Mouse (Mus musculus) forebrain, postnatal 0 days (tissue): ENCODE data around the gene Rprml. TPM values are rescaled to one million over a fixed set of nuclear protein-coding genes. Genes with fewer than 3 reads are reported as not detected.

Experiments used
- ATAC-seq: fragments of 200-750 bp; cut with Nextera tagmentation; 2 replicates; pipeline ENCODE4 v1.8.0; 2017; ENCODE audit warnings: mild to moderate bottlenecking, moderate library complexity
- DNase-seq: peaks from one replicate; pipeline ENCODE4 v3.0.0-alpha.2; 2015
- H3K27ac ChIP-seq: fragments of 300-500 bp; sonication (generic); 2 replicates; pipeline ENCODE4 v1.5.1; 2014; ENCODE audit warnings: low read depth, mild to moderate bottlenecking, antibody characterized with exemption, low read length, moderate library complexity, mixed read lengths
- H3K27me3 ChIP-seq: fragments of 300-500 bp; sonication (generic); 2 replicates; pipeline ENCODE4 v1.6.1; 2014; ENCODE audit warnings: mild to moderate bottlenecking, low read length, mixed read lengths; ENCODE audit not compliant: insufficient read depth
- H3K36me3 ChIP-seq: fragments of 300-500 bp; sonication (generic); 2 replicates; pipeline ENCODE4 v1.6.1; 2014; ENCODE audit warnings: mild to moderate bottlenecking, moderate library complexity; ENCODE audit not compliant: insufficient read depth
- H3K4me1 ChIP-seq: fragments of 300-500 bp; sonication (generic); 2 replicates; pipeline ENCODE4 v1.6.1; 2014; ENCODE audit warnings: antibody characterized with exemption; ENCODE audit not compliant: insufficient read depth
- H3K4me2 ChIP-seq: fragments of 300-500 bp; sonication (generic); 2 replicates; pipeline ENCODE4 v1.6.1; 2014; ENCODE audit warnings: low read depth, mild to moderate bottlenecking, moderate library complexity
- H3K4me3 ChIP-seq: fragments of 300-500 bp; sonication (generic); 2 replicates; pipeline ENCODE4 v1.5.1; 2014; ENCODE audit warnings: low read depth, low read length, mixed read lengths
- H3K9ac ChIP-seq: fragments of 300-500 bp; sonication (generic); 2 replicates; pipeline ENCODE4 v1.6.1; 2014; ENCODE audit warnings: mild to moderate bottlenecking
- H3K9me3 ChIP-seq: fragments of 300-500 bp; sonication (generic); 2 replicates; pipeline ENCODE4 v1.6.1; 2016; ENCODE audit warnings: low read length
- CTCF ChIP-seq: sonication (generic); IDR thresholded peaks from 2 replicates; pipeline ENCODE4 v1.5.1; 2016; ENCODE audit warnings: antibody characterized with exemption, control low read depth, low read depth
- WGBS: fragments of 180-500 bp; shearing (Covaris S2); extraction: QIAGEN DNeasy Blood & Tissue Kit; methylation state at CpG from one replicate; pipeline ENCODE4 v1.1.7; 2014; 5-methylcytosine and 5-hydroxymethylcytosine counted together
- polyA plus RNA-seq: library from polyadenylated mRNA; unstranded; fragments of >200 nt; fragmentation: Nextera tagmentation; extraction: Ambion mirVana; gene quantifications from 2 replicates; pipeline ENCODE4 v1.2.1, GENCODE M21; 2015
- total RNA-seq: library from RNA; depleted of rRNA; stranded (reverse); fragments of >200 nt; gene quantifications from 2 replicates; pipeline ENCODE4 v1.2.3, GENCODE M21; 2014

Gene Rprml
- total and polyA plus RNA-seq, 2 experiments from 2014 or later: 44.8 to 71.1 TPM

DNA sequence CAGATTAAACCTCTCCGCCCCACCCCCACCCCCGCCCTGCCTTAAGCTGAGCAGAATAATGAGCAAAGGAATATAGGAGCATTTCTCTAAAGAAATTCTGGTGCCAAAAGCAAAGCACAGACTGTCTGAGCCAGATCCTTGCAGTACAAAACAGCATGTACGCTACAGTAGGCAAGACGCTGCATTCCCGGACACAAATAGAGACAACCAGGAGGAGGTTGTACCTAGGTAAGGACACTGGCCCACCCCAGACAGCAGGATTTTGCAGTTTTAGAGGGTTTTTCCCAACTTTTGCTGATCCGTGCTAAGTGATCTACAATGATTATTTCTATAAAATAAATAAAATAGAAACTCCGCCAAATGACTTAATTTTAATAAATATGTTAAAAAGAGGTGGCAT, 714 bp upstream of the Rprml start:
- peak; percentile 49 for DNase-seq

DNA sequence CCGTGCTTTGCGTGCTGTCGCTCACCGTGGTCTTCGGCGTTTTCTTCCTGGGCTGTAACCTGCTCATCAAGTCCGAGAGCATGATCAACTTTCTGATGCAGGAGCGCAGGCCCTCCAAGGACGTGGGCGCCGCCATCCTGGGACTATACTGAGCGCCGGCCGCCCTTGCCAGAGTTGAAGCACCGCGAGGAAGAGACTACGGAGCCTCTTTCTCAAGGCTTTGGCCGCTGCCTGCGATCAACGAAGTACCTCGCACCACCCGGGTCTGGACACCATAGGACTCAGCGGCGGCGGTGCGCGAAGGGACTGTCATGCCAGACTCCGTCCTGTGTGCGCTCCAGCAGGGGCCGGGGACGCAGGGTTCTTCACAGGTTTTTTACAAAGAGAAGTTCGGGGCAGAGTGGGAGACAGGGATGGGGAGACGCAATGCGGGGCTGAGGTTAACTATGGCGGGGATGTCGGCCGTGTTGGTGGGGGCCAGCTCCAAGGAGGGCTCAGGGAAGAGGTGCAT, 668 bp downstream of the Rprml start:
- TF ChIP-seq CTCF: no peak
- Histone ChIP-seq H3K27me3 (peaks cover 60% of the 10 kb centered on the region), H3K9ac (peak overlapping the region; percentile 51), H3K36me3 (no peaks in the 10 kb centered on the region), H3K27ac (no peak overlapping the region), H3K9me3 (no peaks in the 10 kb centered on the region), H3K4me2 (peak overlapping the region; percentile 65), H3K4me1 (peaks cover 20% of the 10 kb centered on the region; the same call in 1 of the 2 replicates), H3K4me3 (peak overlapping the region; percentile 43)
- 3% methylated on average over 37 of the region's 37 CpGs for WGBS
- ATAC-seq: peak; percentile 18; the same call in 1 of the 2 replicates
- no peak for DNase-seq

More for the DNA sequence above, 714 bp upstream of the Rprml start:
- Histone ChIP-seq H3K9me3 (no peaks in the 10 kb centered on the region), H3K27ac (0 out of 2 replicates have a peak overlapping the region, but pooled peaks have one; percentile 29), H3K9ac (no peak overlapping the region), H3K4me3 (peak overlapping the region; percentile 43), H3K27me3 (peaks cover 57% of the 10 kb centered on the region), H3K36me3 (no peaks in the 10 kb centered on the region), H3K4me2 (peak overlapping the region; percentile 65; the same call in 1 of the 2 replicates), H3K4me1 (peaks cover 16% of the 10 kb centered on the region; the same call in 1 of the 2 replicates)
- no peak for TF ChIP-seq CTCF
- peak; percentile 42; the same call in 1 of the 2 replicates for ATAC-seq
- 22% methylated on average over 7 of the region's 7 CpGs for WGBS

GRCm38 (mm10) chr11:103651426-103651825, 2.1 kb downstream of the Rprml start:
- no peak for TF ChIP-seq CTCF
- Histone ChIP-seq H3K27ac (no peak overlapping the region), H3K9me3 (no peaks in the 10 kb centered on the region), H3K4me1 (peaks cover 20% of the 10 kb centered on the region), H3K4me3 (peak overlapping the region; percentile 43; the same call in 1 of the 2 replicates), H3K36me3 (no peaks in the 10 kb centered on the region), H3K4me2 (peak overlapping the region; percentile 28; the same call in 1 of the 2 replicates), H3K27me3 (peaks cover 60% of the 10 kb centered on the region), H3K9ac (no peak overlapping the region)
- no peak for DNase-seq
- 78% methylated on average over 6 of the region's 6 CpGs for WGBS
- no peak for ATAC-seq

- Histone ChIP-seq H3K4me2 (no peak overlapping the region), H3K9me3 (no peaks in the 10 kb centered on the region), H3K9ac (no peak overlapping the region), H3K4me1 (peaks cover 20% of the 10 kb centered on the region), H3K27me3 (peaks cover 43% of the 10 kb centered on the region), H3K27ac (no peak overlapping the region), H3K4me3 (no peak overlapping the region), H3K36me3 (no peaks in the 10 kb centered on the region)
- no peak for TF ChIP-seq CTCF
- ATAC-seq (no peak), DNase-seq (no peak)
- WGBS: 65% methylated on average over 10 of the region's 10 CpGs
Measured at GRCm38 (mm10) chr11:103653359-103653965, 4.1 kb downstream of the Rprml start.

DNA sequence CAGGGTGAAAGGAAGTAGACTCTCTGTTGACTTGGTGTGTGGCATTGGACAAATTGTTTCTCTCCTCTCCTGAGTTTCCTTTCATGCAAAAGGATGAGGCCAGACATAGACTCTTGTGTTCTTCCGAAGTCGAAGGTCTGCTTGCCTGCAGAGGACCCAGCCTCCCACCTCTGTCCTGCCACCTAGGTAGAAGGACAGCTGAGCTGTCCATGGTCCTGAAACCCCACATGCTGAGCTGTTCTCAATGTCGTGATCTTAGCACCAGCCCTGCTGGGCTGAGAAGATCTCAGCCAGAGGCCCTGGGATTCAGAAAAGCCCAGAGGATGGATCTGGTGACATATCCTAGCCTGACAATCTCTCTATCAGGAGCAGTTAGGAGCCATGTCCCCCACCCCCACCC, 7.2 kb downstream of the Rprml start:
- no peak for TF ChIP-seq CTCF
- Histone ChIP-seq H3K36me3 (no peaks in the 10 kb centered on the region), H3K4me2 (no peak overlapping the region), H3K27me3 (peaks cover 17% of the 10 kb centered on the region), H3K4me3 (no peak overlapping the region), H3K27ac (no peak overlapping the region), H3K9me3 (no peaks in the 10 kb centered on the region), H3K9ac (no peak overlapping the region), H3K4me1 (peaks cover 8% of the 10 kb centered on the region)
- no peak for DNase-seq
- WGBS: 13% methylated on average over 3 of the region's 3 CpGs
- no peak for ATAC-seq

DNA sequence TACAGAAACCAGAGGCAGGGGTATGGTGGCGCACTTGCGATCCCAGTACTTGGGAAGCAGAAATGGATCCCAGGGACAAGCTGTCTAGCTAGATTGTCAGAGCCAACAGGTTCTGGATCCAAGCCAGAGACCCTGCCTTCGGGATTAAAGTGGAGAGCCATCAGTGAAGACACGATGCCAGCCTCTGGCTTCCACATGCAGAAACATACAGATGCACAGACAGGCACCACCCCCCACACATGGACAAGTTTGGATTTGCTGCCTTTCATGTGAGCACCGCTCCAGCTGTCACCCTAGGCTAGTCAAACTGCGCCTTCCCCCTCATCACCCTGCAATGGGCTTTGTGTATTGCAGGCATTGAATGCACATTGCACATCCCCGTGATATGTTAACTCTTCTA, 8.8 kb downstream of the Rprml start:
- H3K9ac ChIP-seq: no peak overlapping the region
- no peaks in the 10 kb centered on the region for H3K9me3 ChIP-seq
- H3K4me2 ChIP-seq: no peak overlapping the region
- H3K27ac ChIP-seq: no peak overlapping the region
- H3K27me3 ChIP-seq: peaks cover 3% of the 10 kb centered on the region
- H3K4me1 ChIP-seq: peaks cover 16% of the 10 kb centered on the region
- no peaks in the 10 kb centered on the region for H3K36me3 ChIP-seq
- WGBS: 56% methylated on average over 7 of the region's 7 CpGs
- DNase-seq (no peak), ATAC-seq (no peak)
- no peak overlapping the region for H3K4me3 ChIP-seq
- no peak for TF ChIP-seq CTCF

DNA sequence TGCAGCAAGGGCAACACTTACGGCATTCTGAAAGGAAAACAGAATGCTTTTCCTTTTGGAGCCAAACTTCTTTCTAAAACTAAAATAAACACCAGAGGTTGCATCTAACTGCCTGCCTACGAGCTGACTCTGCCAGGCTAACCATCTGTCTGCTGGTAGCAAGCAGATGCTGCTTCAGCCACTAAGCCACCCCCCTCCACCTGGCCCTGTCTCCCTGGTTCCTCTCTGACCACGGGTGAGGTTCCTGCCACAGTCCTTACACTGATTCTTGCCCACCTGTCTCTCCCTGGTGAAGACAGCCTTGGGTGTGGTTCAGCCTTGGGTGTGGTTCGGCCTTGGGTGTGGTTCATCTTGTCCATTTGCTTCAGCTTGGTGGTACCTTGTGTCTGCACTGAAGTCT, 12.5 kb downstream of the Rprml start:
- Histone ChIP-seq H3K27me3 (no peaks in the 10 kb centered on the region), H3K36me3 (no peaks in the 10 kb centered on the region), H3K9ac (no peak overlapping the region), H3K4me3 (no peak overlapping the region), H3K4me1 (peaks cover 27% of the 10 kb centered on the region), H3K27ac (peak overlapping the region; percentile 46; the same call in 1 of the 2 replicates), H3K4me2 (no peak overlapping the region), H3K9me3 (no peaks in the 10 kb centered on the region)
- TF ChIP-seq CTCF: no peak
- peak; percentile 27; the same call in 1 of the 2 replicates for ATAC-seq
- 46% methylated on average over 4 of the region's 4 CpGs for WGBS
- DNase-seq: no peak
